Mouse (Mus musculus): Measurements from ENCODE around the gene Rfx8. TPM values are rescaled to one million over a fixed set of nuclear protein-coding genes. Genes with fewer than 3 reads are reported as not detected.

Rfx8 gene
- polyA plus RNA-seq, 1 experiment: 0.16 TPM

- H3K4me3 ChIP-seq: no peak overlapping the region
- no peaks in the 10 kb centered on the region for H3K79me2 ChIP-seq (ENCODE audit: control insufficient read depth, insufficient read depth)
- H3K4me2 ChIP-seq (ENCODE audit: low read depth): no peak overlapping the region
- H3K27me3 ChIP-seq (ENCODE audit: control insufficient read depth, insufficient read depth, insufficient read length): no peaks in the 10 kb centered on the region
- no peak overlapping the region for H3ac ChIP-seq (ENCODE audit: control insufficient read depth, insufficient read length)
- TF ChIP-seq MYOG (IDR thresholded peaks at IDR 0.05; ENCODE audit: control insufficient read depth in 1 of 3, insufficient read depth in 1 of 3, insufficient read length in 2 of 3, low read depth in 2 of 3) (no peak), E2F4 (IDR thresholded peaks at IDR 0.05; ENCODE audit: insufficient read depth) (no peak), TCF3 (IDR thresholded peaks at IDR 0.05; ENCODE audit: insufficient read length, low read depth) (no peak), TCF12 (IDR thresholded peaks at IDR 0.05; ENCODE audit: insufficient read depth, poor library complexity, severe bottlenecking) (no peak), POLR2A (IDR thresholded peaks at IDR 0.05; ENCODE audit: insufficient read length, low read depth) (no peak)
- no peaks in the 10 kb centered on the region for H3K36me3 ChIP-seq (ENCODE audit: control insufficient read depth, insufficient read depth)
Measured at GRCm38 (mm10) chr1:39710604-39711003, 10.2 kb downstream of the Rfx8 start.

GRCm38 (mm10) chr1:39710016-39710415 is 10.8 kb downstream of the Rfx8 start:
- H3K79me2 ChIP-seq (ENCODE audit: control insufficient read depth, insufficient read depth): no peaks in the 10 kb centered on the region
- H3K4me3 ChIP-seq: no peak overlapping the region

GRCm38 (mm10) chr1:39708778-39709177 is 12.0 kb downstream of the Rfx8 start:
- Histone ChIP-seq H3K36me3 (ENCODE audit: control insufficient read depth, insufficient read depth) (no peaks in the 10 kb centered on the region), H3K27me3 (ENCODE audit: control insufficient read depth, insufficient read depth, insufficient read length) (no peaks in the 10 kb centered on the region), H3ac (ENCODE audit: control insufficient read depth, insufficient read length) (no peak overlapping the region), H3K4me3 (no peak overlapping the region), H3K79me2 (ENCODE audit: control insufficient read depth, insufficient read depth) (no peaks in the 10 kb centered on the region), H3K4me2 (ENCODE audit: low read depth) (no peak overlapping the region)
- TF ChIP-seq USF1 (IDR thresholded peaks at IDR 0.05; ENCODE audit: low read depth): no peak
- no peak for TF ChIP-seq REST (IDR thresholded peaks at IDR 0.05; ENCODE audit: insufficient read depth, insufficient read length)
- TF ChIP-seq TCF12 (IDR thresholded peaks at IDR 0.05; ENCODE audit: insufficient read depth, poor library complexity, severe bottlenecking): no peak

More at GRCm38 (mm10) chr1:39710016-39710415, 10.8 kb downstream of the Rfx8 start:
- Histone ChIP-seq H3K36me3 (ENCODE audit: control insufficient read depth, insufficient read depth) (no peaks in the 10 kb centered on the region), H3K27me3 (ENCODE audit: control insufficient read depth, insufficient read depth, insufficient read length) (no peaks in the 10 kb centered on the region), H3ac (ENCODE audit: control insufficient read depth, insufficient read length) (no peak overlapping the region), H3K4me2 (ENCODE audit: low read depth) (no peak overlapping the region)
- TF ChIP-seq SRF (IDR thresholded peaks at IDR 0.05; ENCODE audit: control insufficient read depth, insufficient read length, low read depth): no peak
- TF ChIP-seq POLR2A (IDR thresholded peaks at IDR 0.05; ENCODE audit: insufficient read length, low read depth): no peak
- TF ChIP-seq CEBPB (IDR thresholded peaks at IDR 0.05; ENCODE audit: insufficient read depth, poor library complexity, severe bottlenecking): no peak
- TF ChIP-seq TCF3 (IDR thresholded peaks at IDR 0.05; ENCODE audit: insufficient read length, low read depth): no peak
- TF ChIP-seq USF1 (IDR thresholded peaks at IDR 0.05; ENCODE audit: low read depth): no peak

GRCm38 (mm10) chr1:39702216-39703046 is 18.4 kb downstream of the Rfx8 start:
- Histone ChIP-seq H3K4me2 (ENCODE audit: low read depth) (no peak overlapping the region), H3K79me2 (ENCODE audit: control insufficient read depth, insufficient read depth) (no peaks in the 10 kb centered on the region), H3K4me3 (no peak overlapping the region), H3ac (ENCODE audit: control insufficient read depth, insufficient read length) (no peak overlapping the region), H3K36me3 (ENCODE audit: control insufficient read depth, insufficient read depth) (no peaks in the 10 kb centered on the region), H3K27me3 (ENCODE audit: control insufficient read depth, insufficient read depth, insufficient read length) (no peaks in the 10 kb centered on the region)
- TF ChIP-seq POLR2AphosphoS2 (IDR thresholded peaks at IDR 0.05; ENCODE audit: insufficient read length, low read depth) (no peak), TCF12 (IDR thresholded peaks at IDR 0.05; ENCODE audit: insufficient read depth, poor library complexity, severe bottlenecking) (no peak), CEBPB (IDR thresholded peaks at IDR 0.05; ENCODE audit: insufficient read depth, poor library complexity, severe bottlenecking) (no peak), MAX (IDR thresholded peaks at IDR 0.05; ENCODE audit: low read depth) (no peak), MYOD1 (IDR thresholded peaks at IDR 0.05; ENCODE audit: control insufficient read depth in 1 of 3, insufficient read length in 2 of 3, low read depth in 2 of 3) (no peak), MYOG (IDR thresholded peaks at IDR 0.05; ENCODE audit: control insufficient read depth in 1 of 3, insufficient read depth in 1 of 3, insufficient read length in 2 of 3, low read depth in 2 of 3) (no peak), REST (IDR thresholded peaks at IDR 0.05; ENCODE audit: insufficient read depth, insufficient read length) (no peak), POLR2A (IDR thresholded peaks at IDR 0.05; ENCODE audit: insufficient read length, low read depth) (no peak), SRF (IDR thresholded peaks at IDR 0.05; ENCODE audit: control insufficient read depth, insufficient read length, low read depth) (no peak), TCF3 (IDR thresholded peaks at IDR 0.05; ENCODE audit: insufficient read length, low read depth) (no peak), USF1 (IDR thresholded peaks at IDR 0.05; ENCODE audit: low read depth) (no peak), E2F4 (IDR thresholded peaks at IDR 0.05; ENCODE audit: insufficient read depth) (no peak)

GRCm38 (mm10) chr1:39701274-39701602 is 19.6 kb downstream of the Rfx8 start:
- Histone ChIP-seq H3K79me2 (ENCODE audit: control insufficient read depth, insufficient read depth) (no peaks in the 10 kb centered on the region), H3ac (ENCODE audit: control insufficient read depth, insufficient read length) (no peak overlapping the region), H3K4me2 (ENCODE audit: low read depth) (no peak overlapping the region), H3K36me3 (ENCODE audit: control insufficient read depth, insufficient read depth) (no peaks in the 10 kb centered on the region), H3K27me3 (ENCODE audit: control insufficient read depth, insufficient read depth, insufficient read length) (no peaks in the 10 kb centered on the region), H3K4me3 (no peak overlapping the region)
- TF ChIP-seq POLR2AphosphoS2 (IDR thresholded peaks at IDR 0.05; ENCODE audit: insufficient read length, low read depth) (no peak), CEBPB (IDR thresholded peaks at IDR 0.05; ENCODE audit: insufficient read depth, poor library complexity, severe bottlenecking) (no peak), REST (IDR thresholded peaks at IDR 0.05; ENCODE audit: insufficient read depth, insufficient read length) (no peak), MAX (IDR thresholded peaks at IDR 0.05; ENCODE audit: low read depth) (no peak), SRF (IDR thresholded peaks at IDR 0.05; ENCODE audit: control insufficient read depth, insufficient read length, low read depth) (no peak), MYOG (IDR thresholded peaks at IDR 0.05; ENCODE audit: control insufficient read depth in 1 of 3, insufficient read depth in 1 of 3, insufficient read length in 2 of 3, low read depth in 2 of 3) (no peak), TCF3 (IDR thresholded peaks at IDR 0.05; ENCODE audit: insufficient read length, low read depth) (no peak), USF1 (IDR thresholded peaks at IDR 0.05; ENCODE audit: low read depth) (no peak), MYOD1 (IDR thresholded peaks at IDR 0.05; ENCODE audit: control insufficient read depth in 1 of 3, insufficient read length in 2 of 3, low read depth in 2 of 3) (no peak), TCF12 (IDR thresholded peaks at IDR 0.05; ENCODE audit: insufficient read depth, poor library complexity, severe bottlenecking) (no peak), E2F4 (IDR thresholded peaks at IDR 0.05; ENCODE audit: insufficient read depth) (no peak), POLR2A (IDR thresholded peaks at IDR 0.05; ENCODE audit: insufficient read length, low read depth) (no peak)
